Mouse (Mus musculus): ENCODE data around the gene Gpx3. TPM values are rescaled to one million over a fixed set of nuclear protein-coding genes. Genes with fewer than 3 reads are reported as not detected.
A peak's percentile ranks its signal among the peaks of the same experiment; 100 is the strongest.
"Not testable (repeated sequence)": the region's sequence is repeated elsewhere in the genome, so short reads cannot be mapped to it uniquely, and the experiment has no call there.

Gene Gpx3
- polyA plus RNA-seq (2015; fragmentation: Nextera tagmentation; extraction: Ambion mirVana): 156 and 157 TPM in 2 replicates

DNA sequence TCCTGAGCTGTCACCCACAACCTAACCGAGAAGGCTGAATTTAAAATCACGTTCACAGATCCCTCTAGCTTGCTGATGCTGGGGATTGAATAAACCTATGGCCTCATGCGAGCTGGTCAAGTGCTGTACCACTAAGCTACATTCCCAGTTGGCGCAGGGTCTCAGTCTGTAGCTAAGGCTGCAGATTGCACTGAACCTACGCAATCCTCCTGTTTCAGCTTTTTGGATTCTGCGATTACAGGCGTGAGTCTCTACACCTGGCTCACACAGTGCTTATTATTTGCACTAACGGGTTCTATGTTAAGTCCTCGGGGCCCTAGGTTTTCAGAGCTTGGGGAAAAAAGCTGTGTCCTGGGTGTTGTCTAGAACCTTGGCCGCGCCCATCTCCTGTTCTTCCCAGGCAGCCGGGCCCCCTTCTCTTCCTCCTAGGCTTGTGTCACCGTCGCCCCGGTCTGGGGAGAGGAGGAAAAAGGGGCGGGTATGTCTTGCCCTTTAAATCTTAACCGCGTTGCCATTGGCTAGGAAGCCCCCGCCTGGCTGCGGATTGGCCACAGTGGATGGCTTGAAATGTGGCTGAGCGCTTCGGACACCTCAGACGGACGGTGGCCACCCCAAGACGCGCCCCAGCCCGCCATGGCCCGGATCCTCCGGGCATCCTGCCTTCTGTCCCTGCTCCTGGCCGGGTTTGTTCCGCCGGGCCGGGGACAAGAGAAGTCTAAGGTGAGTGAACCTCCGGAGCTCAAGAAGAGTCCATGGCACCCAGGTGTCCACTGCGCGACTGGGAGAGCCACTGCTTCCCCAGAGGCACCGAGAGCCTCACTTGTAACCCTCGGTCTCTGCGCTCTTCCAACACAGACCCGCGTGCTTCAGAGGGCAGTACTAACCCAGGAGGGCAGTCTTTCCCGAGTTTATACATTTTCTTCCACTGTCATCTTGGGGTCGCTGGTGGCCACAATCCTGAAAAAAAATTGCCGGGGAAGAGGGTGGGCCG, at the start of gene Gpx3:
TSS of gene Gpx3 (plus strand) at position 121 of the 991 bp plus-strand sequence.
- Histone ChIP-seq H3K9me3 (replicated peaks) (no peaks in the 10 kb centered on the region), H3K4me2 (peak within 1 kb of the TSS; percentile 77), H3K27me3 (no peaks in the 10 kb centered on the region), H3K4me1 (peaks cover 23% of the 10 kb centered on the region), H3K36me3 (0 out of 2 replicates have a peak, but pooled peaks cover 3% of the 10 kb centered on the region), H3K4me3 (replicated peaks) (peak within 1 kb of the TSS; percentile 49), H3K9ac (peak within 1 kb of the TSS; percentile 42), H3K27ac (no peak within 1 kb of the TSS)
- 14% methylated on average over 45 of the region's 45 CpGs for WGBS
- peak; percentile 92 for ATAC-seq (replicated peaks; ENCODE audit: low FRiP score)

DNA sequence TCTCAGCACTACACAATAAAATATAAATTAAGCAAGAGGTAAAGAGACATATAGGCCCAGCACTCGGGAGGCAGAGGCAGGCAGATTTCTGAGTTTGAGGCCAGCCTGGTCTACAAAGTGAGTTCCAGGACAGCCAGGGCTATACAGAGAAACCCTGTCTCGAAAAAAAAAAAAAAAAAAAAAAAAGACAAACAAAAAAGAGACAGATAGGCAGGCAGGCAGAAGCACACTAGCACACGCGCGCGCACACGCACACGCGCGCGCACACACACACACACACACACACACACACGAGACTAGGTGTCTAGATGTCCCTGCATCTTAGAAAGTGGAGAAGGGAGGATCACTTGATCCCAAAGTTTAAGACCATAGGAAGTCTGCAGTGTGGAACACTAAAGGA, 43.4 kb upstream of the Gpx3 start:
- H3K27me3 ChIP-seq; H3K36me3 ChIP-seq; ATAC-seq (replicated peaks; ENCODE audit: low FRiP score); H3K9ac ChIP-seq; H3K4me3 ChIP-seq (replicated peaks); H3K27ac ChIP-seq; H3K9me3 ChIP-seq (replicated peaks): not testable (repeated sequence)
- Histone ChIP-seq H3K4me2 (0 out of 2 replicates have a peak overlapping the region, but pooled peaks have one; percentile 85), H3K4me1 (peaks cover 18% of the 10 kb centered on the region)
- 96% methylated on average over 11 of the region's 12 CpGs for WGBS

DNA sequence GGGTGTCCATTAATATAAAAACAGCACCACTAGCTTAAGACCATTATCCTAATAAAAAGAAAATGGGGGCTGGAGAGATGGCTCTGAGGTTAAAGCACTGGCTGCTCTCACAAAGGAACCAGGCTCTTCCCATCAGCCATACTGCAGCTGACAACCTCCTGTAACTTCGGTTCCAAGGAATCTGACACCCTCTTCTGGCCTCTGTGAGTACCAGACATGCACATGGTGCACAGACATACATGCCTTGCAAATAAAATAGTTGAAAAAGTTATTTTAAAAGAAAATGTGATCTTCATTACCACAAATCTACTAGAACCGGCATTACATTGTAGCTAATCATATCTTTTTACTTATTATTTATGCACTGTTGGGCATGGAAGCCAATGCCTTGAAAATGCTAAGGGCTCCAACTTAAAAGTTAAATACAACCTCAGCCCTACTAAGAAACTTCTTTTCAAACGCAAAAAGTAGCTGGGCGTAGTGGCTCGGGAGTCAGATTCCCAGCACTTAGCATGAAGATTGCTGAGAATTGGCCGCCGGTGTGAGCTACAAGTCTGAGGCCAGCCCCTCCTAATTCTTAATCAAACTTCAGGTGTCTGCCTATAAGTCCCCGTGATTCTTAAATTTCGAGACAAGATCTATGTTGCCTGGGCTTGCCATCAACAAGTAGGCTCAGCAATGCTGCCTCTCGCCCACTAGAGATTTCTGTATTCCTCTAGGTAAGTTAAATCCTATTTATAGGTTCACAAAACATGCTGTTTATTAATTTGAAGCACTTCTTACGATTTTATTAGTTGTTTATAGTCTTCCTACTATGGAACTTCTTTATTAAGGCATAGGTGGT, 42.7 kb upstream of the Gpx3 start:
- Histone ChIP-seq H3K27me3 (no peaks in the 10 kb centered on the region), H3K9me3 (replicated peaks) (no peaks in the 10 kb centered on the region), H3K27ac (peak overlapping the region; percentile 77), H3K9ac (peak overlapping the region; percentile 67), H3K4me1 (peaks cover 18% of the 10 kb centered on the region), H3K4me3 (replicated peaks) (peak overlapping the region; percentile 60), H3K36me3 (no peaks in the 10 kb centered on the region), H3K4me2 (peak overlapping the region; percentile 85)
- no peak for ATAC-seq (replicated peaks; ENCODE audit: low FRiP score)
- 23% methylated on average over 11 of the region's 11 CpGs for WGBS

GRCm38 (mm10) chr11:54860256-54861038, 41.8 kb upstream of the Gpx3 start, which contains the start of gene Lyrm7:
Gene Lyrm7 (minus strand): TSS chr11:54860916.
- H3K27ac ChIP-seq: peak within 1 kb of the TSS; percentile 93
- WGBS: under 1% methylated on average over 42 of the region's 42 CpGs
- H3K4me3 ChIP-seq (replicated peaks): peak within 1 kb of the TSS; percentile 60

DNA sequence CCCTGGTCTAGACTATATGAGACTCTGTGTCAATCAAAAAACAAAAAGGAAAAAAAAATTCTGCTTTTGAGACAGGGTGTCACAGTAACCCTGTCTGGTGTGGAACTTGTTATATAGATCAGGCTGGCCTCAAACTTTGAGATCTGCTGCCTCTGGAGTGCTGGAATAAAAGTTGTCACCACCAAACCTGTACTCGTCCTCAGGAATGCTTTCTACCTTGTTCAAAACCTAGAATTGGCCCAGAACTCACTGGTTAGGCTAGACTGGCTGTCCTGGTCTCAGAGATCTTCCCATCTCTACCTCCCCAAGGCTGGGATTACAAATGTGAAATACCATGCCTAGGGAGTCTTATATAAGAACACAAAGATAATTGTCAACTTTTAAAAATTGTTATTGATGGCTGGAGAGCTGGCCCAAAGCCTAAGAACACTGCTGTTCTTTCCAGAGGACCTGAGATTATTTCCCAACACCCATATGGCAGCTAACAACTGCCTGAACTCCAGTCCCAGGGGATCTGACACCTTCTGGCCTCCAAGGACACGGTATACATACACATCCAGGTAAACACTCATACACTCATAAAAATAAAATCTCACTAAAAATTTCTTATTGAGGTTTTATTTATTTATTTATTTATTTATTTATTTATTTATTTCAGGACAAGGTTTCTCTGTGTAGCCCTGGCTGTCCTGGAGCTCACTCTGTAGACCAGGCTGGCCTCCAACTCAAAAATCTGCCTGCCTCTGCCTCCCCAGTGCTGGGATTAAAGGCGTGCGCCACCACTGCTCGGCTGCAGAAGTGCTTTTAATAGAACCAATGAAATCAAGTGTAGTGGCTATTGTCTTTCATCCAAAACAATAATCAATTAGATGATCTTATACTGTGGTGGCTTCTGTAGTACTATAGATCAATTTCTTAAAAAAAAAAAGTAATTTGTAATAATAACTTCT, 40.5 kb upstream of the Gpx3 start:
- H3K9ac ChIP-seq: no peak overlapping the region
- H3K9me3 ChIP-seq (replicated peaks): no peaks in the 10 kb centered on the region
- no peak for ATAC-seq (replicated peaks; ENCODE audit: low FRiP score)
- 87% methylated on average over 5 of the region's 5 CpGs for WGBS
- no peak overlapping the region for H3K4me3 ChIP-seq (replicated peaks)
- H3K27me3 ChIP-seq: no peaks in the 10 kb centered on the region
- H3K27ac ChIP-seq: no peak overlapping the region
- peak overlapping the region; percentile 85; the same call in 1 of the 2 replicates for H3K4me2 ChIP-seq
- H3K36me3 ChIP-seq: no peaks in the 10 kb centered on the region
- H3K4me1 ChIP-seq: peaks cover 26% of the 10 kb centered on the region

More at GRCm38 (mm10) chr11:54860256-54861038, 41.8 kb upstream of the Gpx3 start, which contains the start of gene Lyrm7:
- no peaks in the 10 kb centered on the region for H3K36me3 ChIP-seq
- H3K9ac ChIP-seq: peak within 1 kb of the TSS; percentile 73
- H3K4me2 ChIP-seq: peak within 1 kb of the TSS; percentile 85
- peaks cover 20% of the 10 kb centered on the region for H3K4me1 ChIP-seq
- peak; percentile 97 for ATAC-seq (replicated peaks; ENCODE audit: low FRiP score)
- no peaks in the 10 kb centered on the region for H3K9me3 ChIP-seq (replicated peaks)
- H3K27me3 ChIP-seq: no peaks in the 10 kb centered on the region

GRCm38 (mm10) chr11:54862621-54863520, 39.4 kb upstream of the Gpx3 start:
- H3K27ac ChIP-seq: no peak overlapping the region
- whole genome bisulfite sequencing: 45% methylated on average over 10 of the region's 10 CpGs
- no peak overlapping the region for H3K9ac ChIP-seq
- no peak overlapping the region for H3K4me3 ChIP-seq (replicated peaks)
- H3K27me3 ChIP-seq: no peaks in the 10 kb centered on the region
- ATAC-seq (replicated peaks; ENCODE audit: low FRiP score): no peak
- H3K4me2 ChIP-seq: no peak overlapping the region
- H3K9me3 ChIP-seq (replicated peaks): no peaks in the 10 kb centered on the region
- H3K36me3 ChIP-seq: no peaks in the 10 kb centered on the region
- H3K4me1 ChIP-seq: peaks cover 35% of the 10 kb centered on the region

DNA sequence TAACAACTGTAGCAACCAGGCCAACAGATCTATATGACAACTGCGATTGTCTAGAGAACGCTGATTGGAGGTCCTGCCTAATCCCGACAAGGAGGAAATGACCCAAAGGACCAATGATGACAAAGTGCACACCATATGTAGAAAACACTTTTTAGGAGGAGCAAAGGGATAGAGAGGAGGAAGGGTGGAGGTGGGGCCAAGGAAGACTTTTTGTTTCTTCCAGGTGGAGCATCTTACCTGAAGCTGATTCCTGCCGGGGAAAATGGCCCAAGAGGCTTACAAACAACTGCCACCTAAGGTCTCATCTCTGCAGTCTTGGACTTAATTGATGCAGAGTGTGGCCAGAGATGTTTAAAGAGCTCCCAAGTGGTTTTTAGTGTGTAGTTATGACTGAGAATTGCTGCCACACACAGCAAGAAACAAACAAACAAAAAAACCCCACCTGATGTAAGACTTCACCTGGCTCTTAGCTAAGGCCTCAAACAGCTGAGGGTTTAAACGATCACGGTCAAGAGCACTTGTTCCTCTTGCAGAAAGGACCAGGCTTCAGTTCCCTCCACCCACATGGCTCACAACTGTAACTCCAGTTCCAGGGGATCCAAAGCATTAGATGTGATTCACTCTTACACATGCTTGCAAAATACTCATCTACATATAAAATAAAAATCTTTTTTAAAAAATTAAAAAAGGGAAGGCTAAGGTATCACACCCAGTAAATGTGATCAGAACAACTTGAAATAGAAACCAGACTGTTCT, 36.7 kb upstream of the Gpx3 start:
- ATAC-seq (replicated peaks; ENCODE audit: low FRiP score): no peak
- Histone ChIP-seq H3K4me1 (peaks cover 43% of the 10 kb centered on the region), H3K9me3 (replicated peaks) (no peaks in the 10 kb centered on the region), H3K36me3 (peaks cover 11% of the 10 kb centered on the region), H3K4me2 (peak overlapping the region; percentile 65), H3K9ac (peak overlapping the region; percentile 97), H3K27me3 (no peaks in the 10 kb centered on the region), H3K4me3 (replicated peaks) (peak overlapping the region; percentile 68), H3K27ac (peak overlapping the region; percentile 90)
- WGBS: 64% methylated on average over 6 of the region's 6 CpGs

DNA sequence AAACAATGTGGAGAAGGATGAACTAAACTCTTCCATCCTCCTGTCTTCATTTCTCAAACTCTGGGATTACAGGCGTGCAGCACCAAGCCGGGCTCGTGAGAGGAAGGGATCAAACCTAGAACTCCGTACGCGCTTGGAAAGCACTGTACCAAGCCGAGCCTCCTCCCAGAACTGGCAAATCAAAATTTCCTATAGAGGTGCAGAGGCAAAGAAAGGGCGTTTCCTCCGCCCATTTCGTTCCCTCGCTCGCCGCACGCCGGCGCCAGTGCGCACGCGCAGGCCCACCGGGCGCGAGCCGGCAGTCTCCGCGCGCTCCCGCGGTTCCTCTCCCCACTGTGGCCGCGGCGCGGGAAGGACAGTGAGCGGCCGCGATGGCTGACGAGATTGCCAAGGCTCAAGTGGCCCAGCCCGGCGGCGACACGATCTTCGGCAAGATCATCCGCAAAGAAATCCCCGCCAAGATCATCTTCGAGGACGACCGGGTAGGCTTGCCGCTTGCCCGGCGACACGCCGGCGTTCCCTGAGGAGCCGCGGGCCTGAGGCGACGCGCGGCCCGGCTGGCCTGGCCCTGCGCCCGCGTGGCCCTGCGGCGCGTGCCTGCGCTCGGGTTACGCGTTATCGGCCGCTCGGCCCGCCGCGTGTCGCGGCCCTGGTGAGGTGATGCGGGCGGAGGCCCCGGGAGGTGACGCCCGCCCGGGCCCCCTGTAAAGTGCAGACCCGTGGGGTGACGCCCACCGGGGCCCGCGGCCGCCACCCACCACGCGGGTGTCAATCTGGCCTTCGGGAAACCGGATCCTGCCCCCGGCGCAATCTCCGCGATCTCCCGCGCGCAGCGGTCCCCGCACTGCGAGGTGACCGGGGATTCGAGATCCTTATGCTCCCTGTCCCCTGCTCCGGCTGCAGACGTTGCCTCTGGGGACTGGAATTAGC, 35.9 kb upstream of the Gpx3 start, which contains the start of gene Hint1:
TSS of gene Hint1 (plus strand) at position 265 of the 930 bp plus-strand sequence.
- Histone ChIP-seq H3K9ac (peak within 1 kb of the TSS; percentile 97), H3K4me2 (peak within 1 kb of the TSS; percentile 65), H3K36me3 (peaks cover 20% of the 10 kb centered on the region), H3K4me1 (peaks cover 41% of the 10 kb centered on the region), H3K4me3 (replicated peaks) (peak within 1 kb of the TSS; percentile 68), H3K27me3 (no peaks in the 10 kb centered on the region), H3K9me3 (replicated peaks) (no peaks in the 10 kb centered on the region), H3K27ac (peak within 1 kb of the TSS; percentile 90)
- under 1% methylated on average over 106 of the region's 107 CpGs for WGBS
- ATAC-seq (replicated peaks; ENCODE audit: low FRiP score): peak; percentile 84

Data from kidney, embryonic 15.5 days (tissue).